Mouse (Mus musculus) hindbrain, embryonic 10.5 days (tissue): ENCODE measurements around the gene Kcnh1. TPM values are rescaled to one million over a fixed set of nuclear protein-coding genes. Genes with fewer than 3 reads are reported as not detected.

Experiments used
- DNase-seq: peaks from one replicate; pipeline ENCODE4 v3.0.0-alpha.2; 2017; ENCODE audit warnings: low spot score
- H3K27ac ChIP-seq: fragments of 300-500 bp; sonication (generic); 2 replicates; pipeline ENCODE4 v1.5.1; 2016; ENCODE audit warnings: mild to moderate bottlenecking, moderate library complexity
- H3K27me3 ChIP-seq: fragments of 300-500 bp; sonication (generic); 2 replicates; pipeline ENCODE4 v1.6.1; 2016; ENCODE audit warnings: mild to moderate bottlenecking; ENCODE audit not compliant: poor library complexity, insufficient read depth, severe bottlenecking
- H3K36me3 ChIP-seq: fragments of 300-500 bp; sonication (generic); 2 replicates; pipeline ENCODE4 v1.6.1; 2016; ENCODE audit warnings: mild to moderate bottlenecking, moderate library complexity
- H3K4me1 ChIP-seq: fragments of 300-500 bp; sonication (generic); replicated peaks from 2 replicates; pipeline ENCODE4 v1.6.1; 2016; ENCODE audit warnings: mild to moderate bottlenecking
- H3K4me3 ChIP-seq: fragments of 300-500 bp; sonication (generic); 2 replicates; pipeline ENCODE4 v1.5.1; 2016; ENCODE audit warnings: mild to moderate bottlenecking, moderate library complexity
- H3K9me3 ChIP-seq: fragments of 300-500 bp; sonication (generic); 2 replicates; pipeline ENCODE4 v1.6.1; 2016; ENCODE audit warnings: mild to moderate bottlenecking, moderate library complexity
- WGBS: fragments of 180-500 bp; shearing (Covaris S2); methylation state at CpG from one replicate; pipeline ENCODE4 v1.1.7; 2016; 5-methylcytosine and 5-hydroxymethylcytosine counted together
- polyA plus RNA-seq: library from polyadenylated mRNA; unstranded; fragments of >200 nt; fragmentation: Nextera tagmentation; extraction: Ambion mirVana; gene quantifications from 2 replicates; pipeline ENCODE4 v1.2.1, GENCODE M21; 2016

Kcnh1 gene
- polyA plus RNA-seq, 1 experiment from 2014 or later = 0.84 TPM

DNA sequence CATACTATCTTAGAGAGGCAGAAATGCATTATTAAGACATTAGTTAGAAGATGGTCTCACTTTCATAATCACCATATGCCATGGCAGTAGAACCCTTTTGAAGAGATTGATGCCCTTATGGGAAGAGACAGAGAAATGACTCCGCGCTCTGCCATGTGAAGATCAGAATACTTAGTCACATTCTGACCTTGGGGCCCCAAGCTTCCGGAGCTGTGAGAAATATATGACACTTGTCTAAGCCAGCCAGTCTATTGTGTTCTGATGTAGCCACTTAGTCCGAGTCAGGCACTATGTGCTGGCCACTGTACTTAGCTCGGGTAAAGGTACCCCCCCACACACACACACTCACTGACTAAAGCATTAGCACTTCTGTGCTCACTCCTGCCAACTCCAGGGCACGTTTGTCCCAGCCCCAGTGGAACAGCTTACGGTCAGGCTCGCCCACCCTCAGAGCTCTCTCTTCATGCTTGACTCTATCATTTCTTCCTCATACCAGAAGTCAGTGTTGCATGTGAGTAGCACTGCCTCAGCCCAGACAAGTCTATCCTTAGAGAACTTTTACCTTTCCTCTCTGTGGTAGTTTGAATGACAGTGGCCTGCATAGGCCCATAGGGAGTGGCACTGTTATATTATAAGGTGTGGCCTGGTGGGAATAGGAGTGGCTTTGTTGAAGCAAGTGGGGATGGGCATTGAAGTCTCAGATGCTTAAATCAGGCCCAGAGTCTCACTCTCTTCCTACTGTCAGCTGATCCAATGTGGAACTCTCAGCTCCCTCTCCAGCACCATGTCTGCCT, 212.5 kb downstream of the Kcnh1 start:
- Histone ChIP-seq H3K4me3 (no peak overlapping the region), H3K27ac (no peak overlapping the region)

GRCm38 (mm10) chr1:192405136-192405535, 214.6 kb downstream of the Kcnh1 start:
- no peak overlapping the region for H3K27ac ChIP-seq
- 89% methylated on average over 4 of the region's 4 CpGs for WGBS
- no peaks in the 10 kb centered on the region for H3K4me1 ChIP-seq
- no peak overlapping the region for H3K4me3 ChIP-seq
- DNase-seq = no peak
- H3K9me3 ChIP-seq = no peaks in the 10 kb centered on the region
- no peaks in the 10 kb centered on the region for H3K27me3 ChIP-seq
- no peaks in the 10 kb centered on the region for H3K36me3 ChIP-seq

More for the DNA sequence above, 212.5 kb downstream of the Kcnh1 start:
- DNase-seq = no peak
- H3K4me1 ChIP-seq = no peaks in the 10 kb centered on the region
- H3K36me3 ChIP-seq = no peaks in the 10 kb centered on the region
- no peaks in the 10 kb centered on the region for H3K27me3 ChIP-seq
- WGBS = 90% methylated on average over 8 of the region's 8 CpGs
- no peaks in the 10 kb centered on the region for H3K9me3 ChIP-seq

- no peaks in the 10 kb centered on the region for H3K9me3 ChIP-seq
- H3K27ac ChIP-seq = no peak overlapping the region
- H3K27me3 ChIP-seq = no peaks in the 10 kb centered on the region
- H3K36me3 ChIP-seq = no peaks in the 10 kb centered on the region
- H3K4me3 ChIP-seq = no peak overlapping the region
- WGBS = 88% methylated on average over 5 of the region's 5 CpGs
- H3K4me1 ChIP-seq = no peaks in the 10 kb centered on the region
- DNase-seq = no peak
Measured at GRCm38 (mm10) chr1:192406589-192406988, 216.0 kb downstream of the Kcnh1 start.

DNA sequence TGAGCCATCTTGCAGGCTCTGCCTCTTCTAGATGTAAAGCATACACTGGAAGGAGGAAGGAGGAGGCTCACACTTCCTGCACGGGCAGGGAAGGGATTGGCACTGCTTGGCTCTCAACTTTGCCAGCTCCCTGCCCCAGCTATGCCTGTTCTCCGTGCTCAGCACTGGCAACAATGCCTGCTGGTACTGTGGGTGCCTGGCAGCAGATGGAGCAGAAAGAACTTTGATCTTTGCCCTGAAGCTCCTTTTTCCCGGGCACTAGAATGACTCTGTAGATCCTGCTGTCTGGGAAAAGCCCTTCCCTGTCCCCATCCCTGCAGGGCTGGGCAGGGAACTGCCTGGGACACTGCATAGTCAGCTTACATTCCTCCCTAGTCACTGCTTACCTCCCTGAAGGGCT, 225.2 kb downstream of the Kcnh1 start:
- Histone ChIP-seq H3K27ac (peak overlapping the region; percentile 45; the same call in 1 of the 2 replicates), H3K9me3 (no peaks in the 10 kb centered on the region), H3K36me3 (no peaks in the 10 kb centered on the region), H3K27me3 (no peaks in the 10 kb centered on the region), H3K4me3 (no peak overlapping the region), H3K4me1 (peaks cover 4% of the 10 kb centered on the region; the same call in 1 of the 2 replicates)
- WGBS = 75% methylated on average over 3 of the region's 3 CpGs
- no peak for DNase-seq

GRCm38 (mm10) chr1:192416241-192416821, 225.8 kb downstream of the Kcnh1 start:
- Histone ChIP-seq H3K27ac (peak overlapping the region; percentile 45; the same call in 1 of the 2 replicates), H3K36me3 (no peaks in the 10 kb centered on the region), H3K9me3 (no peaks in the 10 kb centered on the region), H3K4me3 (no peak overlapping the region), H3K4me1 (peaks cover 4% of the 10 kb centered on the region; the same call in 1 of the 2 replicates), H3K27me3 (no peaks in the 10 kb centered on the region)
- WGBS = 73% methylated on average over 9 of the region's 9 CpGs
- no peak for DNase-seq

- Histone ChIP-seq H3K4me3 (no peak overlapping the region), H3K4me1 (peaks cover 4% of the 10 kb centered on the region; the same call in 1 of the 2 replicates), H3K27me3 (no peaks in the 10 kb centered on the region), H3K27ac (no peak overlapping the region), H3K9me3 (no peaks in the 10 kb centered on the region), H3K36me3 (no peaks in the 10 kb centered on the region)
- DNase-seq = no peak
- 88% methylated on average over 5 of the region's 5 CpGs for WGBS
Measured at GRCm38 (mm10) chr1:192419176-192419575, 228.6 kb downstream of the Kcnh1 start.

DNA sequence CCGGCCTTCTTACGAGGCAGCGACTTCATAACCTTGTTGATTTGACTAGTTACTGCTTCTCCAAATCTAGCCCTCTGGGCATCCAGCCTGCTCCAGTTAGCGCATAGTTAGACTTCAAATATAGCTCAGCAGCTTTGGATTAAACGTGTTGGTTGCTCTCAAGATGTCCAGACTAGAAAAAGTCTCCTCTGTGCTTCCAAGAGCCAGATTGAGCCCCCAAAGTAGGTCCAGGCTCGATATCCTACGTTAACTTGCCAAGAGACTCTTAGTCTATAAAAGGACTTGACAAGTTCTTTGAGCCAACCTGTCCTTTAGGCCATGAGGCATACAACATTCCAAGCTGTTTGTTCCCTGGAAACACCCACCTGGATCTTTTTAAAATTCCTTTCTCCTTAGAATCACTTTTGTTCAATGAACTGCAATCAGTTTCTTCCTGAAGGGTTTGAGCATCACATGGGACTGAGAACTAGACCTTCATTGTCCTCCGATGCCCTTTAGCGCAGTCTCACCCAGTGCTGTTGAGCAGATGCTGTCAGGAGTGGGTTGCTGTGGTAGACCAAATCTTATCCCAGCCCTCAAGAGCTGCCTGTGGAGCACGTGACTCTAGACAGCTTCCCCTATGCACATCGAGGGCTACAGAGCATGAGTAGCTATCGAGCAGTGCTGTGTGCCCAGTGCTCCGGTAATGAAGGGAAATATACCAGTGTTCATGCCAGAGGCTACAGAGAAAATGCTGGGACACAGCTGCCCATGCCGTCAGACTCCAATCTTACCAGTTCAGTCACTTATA, 231.0 kb downstream of the Kcnh1 start:
- H3K27ac ChIP-seq = no peak overlapping the region
- H3K4me3 ChIP-seq = no peak overlapping the region
- no peaks in the 10 kb centered on the region for H3K9me3 ChIP-seq
- 89% methylated on average over 14 of the region's 14 CpGs for WGBS
- H3K36me3 ChIP-seq = no peaks in the 10 kb centered on the region
- no peaks in the 10 kb centered on the region for H3K4me1 ChIP-seq
- H3K27me3 ChIP-seq = no peaks in the 10 kb centered on the region
- DNase-seq = no peak

DNA sequence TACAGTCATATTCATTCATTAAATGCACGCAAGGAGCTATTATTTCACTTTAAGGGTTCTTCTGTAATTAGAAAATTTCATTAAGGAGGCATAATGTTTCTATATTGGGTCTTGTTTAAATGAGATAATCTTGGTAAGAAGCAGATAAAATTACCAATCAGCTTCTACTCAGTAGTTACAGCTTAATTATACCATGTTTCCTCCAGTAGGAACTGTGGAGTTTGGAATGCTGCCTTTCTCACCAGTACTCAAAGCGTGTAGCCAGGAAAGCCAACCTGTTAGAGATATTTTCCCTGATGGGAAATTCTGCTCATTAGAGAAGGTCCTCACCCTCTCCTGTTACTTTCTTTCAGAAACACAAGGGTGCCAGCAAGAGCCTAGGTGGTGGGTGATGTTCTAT, 240.8 kb downstream of the Kcnh1 start:
- no peaks in the 10 kb centered on the region for H3K36me3 ChIP-seq
- no peaks in the 10 kb centered on the region for H3K27me3 ChIP-seq
- no peak overlapping the region for H3K27ac ChIP-seq
- H3K4me3 ChIP-seq = no peak overlapping the region
- peaks cover 11% of the 10 kb centered on the region for H3K4me1 ChIP-seq
- no peak for DNase-seq
- H3K9me3 ChIP-seq = no peaks in the 10 kb centered on the region
- 92% methylated on average over 2 of the region's 2 CpGs for WGBS

DNA sequence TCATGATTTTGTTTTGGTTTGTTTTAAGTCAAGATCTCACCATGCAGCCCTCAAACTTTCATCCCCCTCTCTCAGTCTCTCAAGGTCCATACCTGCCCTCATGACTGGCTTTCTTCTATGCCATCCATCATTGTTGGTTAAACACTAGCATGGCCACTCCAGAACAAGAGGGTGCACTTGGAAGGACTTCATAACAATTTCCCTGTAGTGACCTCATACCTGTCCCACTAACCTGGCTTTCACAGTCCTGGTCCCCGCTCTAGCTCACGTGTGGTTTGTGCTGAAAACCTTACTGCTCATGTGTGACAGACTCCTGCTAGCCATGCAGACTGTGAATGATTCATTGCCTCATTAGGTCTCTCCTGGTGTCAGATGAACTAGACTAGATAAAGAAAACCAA, 244.9 kb downstream of the Kcnh1 start:
- Histone ChIP-seq H3K9me3 (no peaks in the 10 kb centered on the region), H3K4me3 (no peak overlapping the region), H3K4me1 (no peaks in the 10 kb centered on the region), H3K27ac (no peak overlapping the region), H3K27me3 (no peaks in the 10 kb centered on the region), H3K36me3 (no peaks in the 10 kb centered on the region)
- 86% methylated on average over 2 of the region's 2 CpGs for WGBS
- no peak for DNase-seq

DNA sequence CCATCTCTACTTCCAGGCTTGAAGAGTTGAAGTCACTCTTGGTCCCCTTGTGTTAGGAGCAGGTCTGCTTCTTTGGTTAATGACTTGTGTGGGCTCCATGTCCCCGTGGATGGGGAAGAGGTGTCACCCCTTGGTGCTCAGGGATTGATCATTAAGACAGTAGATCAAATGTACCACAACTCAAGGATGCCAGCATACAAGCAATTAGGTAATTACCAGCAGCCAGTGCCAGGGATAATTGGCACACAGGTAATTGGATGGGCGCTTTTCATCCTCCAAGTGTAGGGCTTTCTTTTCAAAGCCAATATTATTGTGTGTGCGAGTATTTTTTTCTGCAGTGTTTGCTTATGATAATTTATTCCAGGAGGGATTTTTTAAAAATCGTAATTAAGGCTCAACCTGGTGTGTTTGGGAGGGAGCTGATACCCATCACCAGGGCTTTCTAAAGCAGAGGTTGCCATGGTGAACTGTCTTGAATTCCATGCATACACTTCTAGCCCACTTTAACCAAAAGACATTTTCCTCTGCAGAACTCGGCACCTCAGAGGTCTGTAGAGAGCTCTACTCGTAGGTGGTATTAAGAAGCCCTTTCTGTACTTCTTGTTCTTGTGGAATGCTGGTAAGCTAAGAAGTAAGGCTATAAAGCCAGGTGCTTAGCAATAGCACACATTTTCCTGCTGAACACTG, 248.7 kb downstream of the Kcnh1 start:
- no peak for DNase-seq
- no peak overlapping the region for H3K4me3 ChIP-seq
- H3K4me1 ChIP-seq = no peaks in the 10 kb centered on the region
- H3K27me3 ChIP-seq = no peaks in the 10 kb centered on the region
- H3K36me3 ChIP-seq = no peaks in the 10 kb centered on the region
- no peak overlapping the region for H3K27ac ChIP-seq
- WGBS = 80% methylated on average over 6 of the region's 6 CpGs
- no peaks in the 10 kb centered on the region for H3K9me3 ChIP-seq

- 90% methylated on average over 5 of the region's 5 CpGs for WGBS
- no peak overlapping the region for H3K4me3 ChIP-seq
- DNase-seq = no peak
- H3K4me1 ChIP-seq = no peaks in the 10 kb centered on the region
- H3K9me3 ChIP-seq = no peaks in the 10 kb centered on the region
- no peaks in the 10 kb centered on the region for H3K27me3 ChIP-seq
- no peak overlapping the region for H3K27ac ChIP-seq
- no peaks in the 10 kb centered on the region for H3K36me3 ChIP-seq
Measured at GRCm38 (mm10) chr1:192442772-192443445, 252.3 kb downstream of the Kcnh1 start.

- 79% methylated on average over 20 of the region's 20 CpGs for WGBS
- Histone ChIP-seq H3K9me3 (no peaks in the 10 kb centered on the region), H3K36me3 (no peaks in the 10 kb centered on the region), H3K4me1 (no peaks in the 10 kb centered on the region), H3K4me3 (no peak overlapping the region), H3K27ac (no peak overlapping the region), H3K27me3 (no peaks in the 10 kb centered on the region)
- peak; percentile 13 for DNase-seq
Measured at GRCm38 (mm10) chr1:192443998-192444657, 253.6 kb downstream of the Kcnh1 start.
